Mouse (Mus musculus): ENCODE measurements around the gene Cd55. TPM values are rescaled to one million over a fixed set of nuclear protein-coding genes. Genes with fewer than 3 reads are reported as not detected.
A peak's percentile ranks its signal among the peaks of the same experiment; 100 is the strongest.
"Not testable (repeated sequence)": the region's sequence is repeated elsewhere in the genome, so short reads cannot be mapped to it uniquely, and the experiment has no call there.

Cd55 gene
- total RNA-seq, 2 experiments from 2014 or later: 6.5 to 7.1 TPM

- intact Hi-C loops (cut with DNase I): no loop called here
- DNase-seq (ENCODE audit: low spot score in 2 of 2): no peak
Observed at GRCm38 (mm10) chr1:130430920-130431319, 31.6 kb downstream of the Cd55 start.

GRCm38 (mm10) chr1:130428667-130429066, 33.9 kb downstream of the Cd55 start:
- intact Hi-C loops (cut with DNase I); DNase-seq (ENCODE audit: low spot score in 2 of 2): not testable (repeated sequence)

GRCm38 (mm10) chr1:130427175-130427853, 35.2 kb downstream of the Cd55 start:
- intact Hi-C loops (cut with DNase I): not testable (repeated sequence)

GRCm38 (mm10) chr1:130422664-130423111, 39.9 kb downstream of the Cd55 start, which contains the start of gene Cd55b:
TSS of gene Cd55b (minus strand) at chr1:130423009.
- intact Hi-C loops (cut with DNase I): no loop called here

More at GRCm38 (mm10) chr1:130427175-130427853, 35.2 kb downstream of the Cd55 start:
- not testable (repeated sequence) for DNase-seq (ENCODE audit: low spot score in 2 of 2)

GRCm38 (mm10) chr1:130422033-130422432, 40.5 kb downstream of the Cd55 start:
- DNase-seq (ENCODE audit: low spot score in 2 of 2); intact Hi-C loops (cut with DNase I): not testable (repeated sequence)

More at GRCm38 (mm10) chr1:130422664-130423111, 39.9 kb downstream of the Cd55 start, which contains the start of gene Cd55b:
- DNase-seq (ENCODE audit: low spot score in 2 of 2): peak; percentile 5 to 9

- intact Hi-C loops (cut with DNase I); DNase-seq (ENCODE audit: low spot score in 2 of 2): not testable (repeated sequence)
Observed at GRCm38 (mm10) chr1:130397109-130397508, 65.4 kb downstream of the Cd55 start.

Other genes starting within 250 kb of the Cd55 start
- gene Cd55b, start 39.7 kb downstream of the Cd55 start, total RNA-seq (2021): under 1 TPM in 1 of 2 experiments, not detected in 1; 0.59 TPM
- not detected for gene Zp3r, start 166.9 kb upstream of the Cd55 start, total RNA-seq (2021)
- not detected for gene C4bp, start 198.9 kb upstream of the Cd55 start, total RNA-seq (2021)

Measured in left cerebral cortex, postnatal 14 days (tissue).